Mouse (Mus musculus) liver, postnatal 0 days (tissue): Measurements from ENCODE around the gene Dbr1. TPM values are rescaled to one million over a fixed set of nuclear protein-coding genes. Genes with fewer than 3 reads are reported as not detected.

Experiments used
- ATAC-seq: fragments of 200-750 bp; cut with Nextera tagmentation; 2 replicates; pipeline ENCODE4 v1.8.0; 2017; ENCODE audit warnings: mild to moderate bottlenecking, moderate library complexity
- DNase-seq: peaks from one replicate; pipeline ENCODE4 v3.0.0-alpha.2; 2016
- H3K27ac ChIP-seq: fragments of 300-500 bp; sonication (generic); 2 replicates; pipeline ENCODE4 v1.5.1; 2014; ENCODE audit warnings: antibody characterized with exemption, moderate library complexity, mild to moderate bottlenecking, low read depth
- H3K27me3 ChIP-seq: fragments of 300-500 bp; sonication (generic); 2 replicates; pipeline ENCODE4 v1.6.1; 2014; ENCODE audit warnings: low read length, control low read depth, mixed read lengths; ENCODE audit not compliant: insufficient read depth
- H3K36me3 ChIP-seq: fragments of 300-500 bp; sonication (generic); replicated peaks from 2 replicates; pipeline ENCODE4 v1.6.1; 2014; ENCODE audit warnings: mild to moderate bottlenecking, control low read depth, low read length, moderate library complexity, mixed read lengths; ENCODE audit not compliant: insufficient read depth
- H3K4me1 ChIP-seq: fragments of 300-500 bp; sonication (generic); 2 replicates; pipeline ENCODE4 v1.6.1; 2014; ENCODE audit warnings: antibody characterized with exemption, mild to moderate bottlenecking, control low read depth; ENCODE audit not compliant: insufficient read depth
- H3K4me2 ChIP-seq: fragments of 300-500 bp; sonication (generic); 2 replicates; pipeline ENCODE4 v1.6.1; 2014; ENCODE audit warnings: low read depth, mild to moderate bottlenecking, low read length, moderate library complexity, mixed read lengths
- H3K4me3 ChIP-seq: fragments of 300-500 bp; sonication (generic); 2 replicates; pipeline ENCODE4 v1.5.1; 2014; ENCODE audit warnings: low read depth, low read length
- H3K9ac ChIP-seq: fragments of 300-500 bp; sonication (generic); replicated peaks from 2 replicates; pipeline ENCODE4 v1.6.1; 2014; ENCODE audit warnings: mild to moderate bottlenecking, moderate library complexity
- H3K9me3 ChIP-seq: fragments of 300-500 bp; sonication (generic); 2 replicates; pipeline ENCODE4 v1.6.1; 2016; ENCODE audit warnings: mild to moderate bottlenecking, control low read depth, low read length, mixed read lengths
- CTCF ChIP-seq: sonication (generic); IDR thresholded peaks from 2 replicates; pipeline ENCODE4 v1.5.1; 2016; ENCODE audit warnings: antibody characterized with exemption, low read depth
- EP300 ChIP-seq: IDR thresholded peaks from 2 replicates; pipeline ENCODE4 v1.6.1; 2016; ENCODE audit warnings: antibody characterized with exemption, low read depth, mild to moderate bottlenecking
- WGBS: fragments of 180-500 bp; shearing (Covaris S2); extraction: QIAGEN DNeasy Blood & Tissue Kit; methylation state at CpG from one replicate; pipeline ENCODE4 v1.1.7; 2014; ENCODE audit not compliant: insufficient replicate concordance; 5-methylcytosine and 5-hydroxymethylcytosine counted together
- polyA plus RNA-seq: library from polyadenylated mRNA; unstranded; fragments of >200 nt; fragmentation: Nextera tagmentation; extraction: Ambion mirVana; gene quantifications from 2 replicates; pipeline ENCODE4 v1.2.1, GENCODE M21; 2015

Dbr1 gene
- polyA plus RNA-seq, 1 experiment from 2014 or later, result 9.3 TPM

DNA sequence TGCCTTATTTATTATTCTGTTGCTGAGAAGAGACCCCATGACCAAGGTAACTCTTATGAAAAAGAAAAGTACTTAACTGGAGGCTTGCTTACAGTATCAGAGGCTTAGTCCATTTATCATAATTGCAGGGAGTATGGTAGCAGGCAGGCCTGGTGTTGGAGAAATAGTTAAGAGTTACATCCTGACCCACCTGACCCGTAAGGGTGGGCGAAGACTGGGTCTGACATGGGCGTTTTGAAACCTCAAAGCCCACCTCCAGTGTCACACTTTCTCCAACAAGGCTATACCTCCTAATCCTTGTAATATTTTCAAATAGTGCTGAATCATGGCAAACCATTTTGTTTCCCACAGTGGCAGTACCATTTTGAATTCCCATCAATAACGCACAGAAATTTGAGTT lies 53.0 kb downstream of the Dbr1 start:
- no peak for TF ChIP-seq EP300
- no peak for TF ChIP-seq CTCF
- no peak for ATAC-seq
- peaks cover 4% of the 10 kb centered on the region; the same call in 1 of the 2 replicates for H3K4me1 ChIP-seq
- no peaks in the 10 kb centered on the region for H3K36me3 ChIP-seq
- H3K9ac ChIP-seq, result no peak overlapping the region
- peaks cover 12% of the 10 kb centered on the region for H3K27me3 ChIP-seq
- H3K4me2 ChIP-seq, result no peak overlapping the region
- H3K4me3 ChIP-seq, result no peak overlapping the region
- 68% methylated on average over 4 of the region's 4 CpGs for WGBS
- no peaks in the 10 kb centered on the region for H3K9me3 ChIP-seq
- DNase-seq, result no peak
- no peak overlapping the region for H3K27ac ChIP-seq

DNA sequence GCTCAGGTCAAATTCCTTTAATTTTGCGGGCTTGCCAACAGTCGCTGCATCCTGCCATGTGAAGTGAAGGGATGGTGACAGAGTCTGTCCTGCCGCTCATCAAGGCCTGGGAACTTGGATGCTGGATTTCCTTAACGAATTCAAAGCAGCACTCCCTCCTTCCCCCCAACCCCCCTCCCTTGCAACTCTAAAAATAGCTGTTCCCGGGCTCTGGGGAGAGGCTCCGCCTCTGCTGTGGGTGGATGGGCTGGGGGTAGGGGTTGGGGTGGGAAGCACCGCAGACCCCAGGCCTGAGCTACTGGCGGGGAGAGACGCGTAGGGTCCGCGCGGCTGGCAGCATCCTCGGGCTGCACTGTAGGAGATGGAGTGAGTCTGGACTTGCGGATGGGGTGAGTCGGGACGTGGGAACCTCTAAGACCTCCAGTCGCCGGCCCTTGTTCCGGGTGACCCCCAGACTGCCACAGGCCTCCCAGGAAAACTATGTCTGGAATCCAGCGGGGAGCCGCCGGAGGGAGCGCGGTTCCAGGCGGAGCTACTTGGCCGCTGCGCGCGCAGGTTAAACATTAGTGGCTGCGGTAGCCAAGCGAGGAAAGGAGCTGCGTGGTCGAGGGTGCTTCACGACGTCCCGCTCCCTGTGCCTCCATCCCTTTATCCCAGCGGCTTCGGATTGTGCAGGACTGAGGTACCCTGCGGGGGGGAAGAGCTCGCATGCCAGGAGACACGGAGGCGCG lies 53.8 kb downstream of the Dbr1 start, which contains the start of gene Dzip1l:
TSS of gene Dzip1l (plus strand) at position 216 of the 731 bp plus-strand sequence.
- H3K9me3 ChIP-seq, result no peaks in the 10 kb centered on the region
- H3K4me2 ChIP-seq, result peak within 1 kb of the TSS; percentile 58
- H3K4me1 ChIP-seq, result peaks cover 4% of the 10 kb centered on the region; the same call in 1 of the 2 replicates
- WGBS, result 4% methylated on average over 44 of the region's 44 CpGs
- peak within 1 kb of the TSS; percentile 32 for H3K4me3 ChIP-seq
- H3K36me3 ChIP-seq, result no peaks in the 10 kb centered on the region
- H3K27me3 ChIP-seq, result peaks cover 12% of the 10 kb centered on the region
- DNase-seq (peak; percentile 40), ATAC-seq (no peak)
- 0 out of 2 replicates have a peak within 1 kb of the TSS, but pooled peaks have one; percentile 39 for H3K27ac ChIP-seq
- peak within 1 kb of the TSS; percentile 16; the same call in 1 of the 2 replicates for H3K9ac ChIP-seq
- TF ChIP-seq EP300 (no peak), CTCF (no peak)

DNA sequence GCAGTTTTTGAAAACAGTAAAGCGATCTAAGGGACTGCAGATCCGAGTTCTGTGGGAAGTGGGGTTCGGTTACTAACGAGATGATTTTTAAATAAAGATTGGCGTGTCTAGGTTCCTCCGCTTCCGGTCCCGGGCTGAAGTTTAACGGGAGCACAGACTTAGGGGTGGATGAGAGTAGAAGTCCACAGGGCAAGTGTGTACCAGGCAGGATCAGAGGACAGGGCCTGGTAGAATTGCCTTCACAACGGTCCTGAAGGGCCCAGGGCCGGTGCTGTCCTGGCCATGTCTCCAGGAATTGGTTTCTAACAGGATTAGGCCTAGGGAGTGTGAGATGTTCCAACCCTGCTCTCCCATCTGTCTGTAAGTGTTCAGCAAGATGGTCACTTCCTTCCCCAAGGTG lies 54.5 kb downstream of the Dbr1 start:
- WGBS, result 10% methylated on average over 11 of the region's 11 CpGs
- H3K4me3 ChIP-seq, result peak overlapping the region; percentile 32
- H3K27ac ChIP-seq, result no peak overlapping the region
- no peak for TF ChIP-seq EP300
- no peak for TF ChIP-seq CTCF
- ATAC-seq (no peak), DNase-seq (no peak)
- peaks cover 12% of the 10 kb centered on the region for H3K27me3 ChIP-seq
- no peaks in the 10 kb centered on the region for H3K36me3 ChIP-seq
- peaks cover 4% of the 10 kb centered on the region; the same call in 1 of the 2 replicates for H3K4me1 ChIP-seq
- H3K9me3 ChIP-seq, result no peaks in the 10 kb centered on the region
- 0 out of 2 replicates have a peak overlapping the region, but pooled peaks have one; percentile 16 for H3K9ac ChIP-seq
- H3K4me2 ChIP-seq, result peak overlapping the region; percentile 58

DNA sequence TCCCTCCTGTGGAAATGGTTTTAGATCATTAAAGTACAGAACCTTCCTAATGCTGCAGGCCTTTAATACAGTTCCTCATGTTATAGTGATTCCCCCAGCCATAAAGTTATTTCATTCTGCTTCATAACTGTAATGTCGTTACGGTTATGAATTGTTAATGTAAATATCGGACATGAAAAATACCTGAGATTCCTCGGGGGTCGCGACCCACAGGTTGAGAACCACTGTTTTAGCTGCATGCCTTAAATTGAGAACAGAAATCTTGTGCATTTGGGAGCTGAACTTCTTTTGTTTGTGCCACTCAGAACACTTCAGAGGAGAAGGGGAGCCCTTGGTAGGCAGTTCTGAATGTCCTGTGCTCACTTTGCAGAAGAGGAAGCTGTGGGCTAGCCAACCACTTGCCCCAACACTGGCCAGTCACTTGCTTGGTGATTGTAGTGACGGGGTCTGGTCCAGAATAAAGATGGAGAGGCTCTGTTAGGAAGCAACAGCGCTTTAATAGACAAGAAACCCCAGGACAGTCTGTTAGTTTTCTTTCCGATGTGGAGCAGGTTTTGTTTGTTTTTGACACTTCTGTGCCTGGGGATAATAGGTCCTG lies 55.0 kb downstream of the Dbr1 start:
- no peak for ATAC-seq
- Histone ChIP-seq H3K4me2 (peak overlapping the region; percentile 58; the same call in 1 of the 2 replicates), H3K4me3 (no peak overlapping the region), H3K4me1 (peaks cover 4% of the 10 kb centered on the region; the same call in 1 of the 2 replicates), H3K9me3 (no peaks in the 10 kb centered on the region), H3K27ac (no peak overlapping the region), H3K9ac (no peak overlapping the region), H3K36me3 (no peaks in the 10 kb centered on the region), H3K27me3 (peaks cover 12% of the 10 kb centered on the region)
- TF ChIP-seq EP300, result no peak
- no peak for TF ChIP-seq CTCF
- 61% methylated on average over 9 of the region's 9 CpGs for WGBS
- DNase-seq, result no peak

DNA sequence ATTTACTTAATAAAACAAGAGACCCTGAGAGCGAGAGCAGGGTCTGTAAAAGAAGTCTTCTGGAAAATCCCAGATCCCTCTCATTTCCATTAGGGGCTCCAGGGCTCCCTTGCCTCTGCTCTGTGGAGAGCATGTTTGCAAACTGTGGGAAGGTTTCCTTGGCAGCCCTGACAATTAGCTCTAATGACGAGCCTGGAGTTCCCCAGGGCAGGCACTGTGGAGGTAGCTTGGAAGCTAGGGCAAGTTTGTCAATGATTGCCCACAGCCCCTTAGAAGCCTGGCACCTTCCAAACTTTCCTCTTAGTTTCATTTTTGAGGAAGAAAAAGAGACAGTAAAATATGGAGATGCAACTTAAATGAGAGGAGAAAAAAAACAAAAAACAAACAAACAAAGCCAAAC lies 56.2 kb downstream of the Dbr1 start:
- TF ChIP-seq EP300 (no peak), CTCF (no peak)
- peaks cover 12% of the 10 kb centered on the region for H3K27me3 ChIP-seq
- no peak overlapping the region for H3K27ac ChIP-seq
- 50% methylated on average over 2 of the region's 2 CpGs for WGBS
- DNase-seq, result no peak
- no peak for ATAC-seq
- H3K9ac ChIP-seq, result no peak overlapping the region
- no peak overlapping the region for H3K4me2 ChIP-seq
- H3K36me3 ChIP-seq, result no peaks in the 10 kb centered on the region
- peaks cover 4% of the 10 kb centered on the region; the same call in 1 of the 2 replicates for H3K4me1 ChIP-seq
- no peaks in the 10 kb centered on the region for H3K9me3 ChIP-seq
- H3K4me3 ChIP-seq, result no peak overlapping the region

DNA sequence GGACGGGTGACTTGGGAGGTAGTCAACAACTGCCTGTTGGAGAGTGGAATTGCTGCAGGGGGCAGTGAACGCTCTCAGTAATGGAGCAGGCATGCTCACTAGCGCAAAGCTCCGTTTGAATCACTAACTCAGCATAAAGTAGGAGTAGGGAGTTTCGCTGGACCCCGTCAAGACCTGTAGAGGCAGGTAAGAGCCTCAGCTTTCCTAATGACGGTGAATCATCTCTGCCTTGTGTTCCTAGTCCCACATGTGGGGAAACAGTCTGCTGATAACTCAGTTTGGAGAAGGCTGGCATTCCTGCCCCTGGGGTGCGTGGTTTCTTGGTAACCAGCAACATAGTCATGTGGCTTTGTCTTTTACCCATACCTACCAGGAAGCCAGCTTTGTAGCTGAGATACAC lies 56.7 kb downstream of the Dbr1 start:
- H3K9ac ChIP-seq, result no peak overlapping the region
- H3K4me2 ChIP-seq, result no peak overlapping the region
- no peak for DNase-seq
- H3K27me3 ChIP-seq, result peaks cover 12% of the 10 kb centered on the region
- ATAC-seq, result no peak
- H3K9me3 ChIP-seq, result no peaks in the 10 kb centered on the region
- no peaks in the 10 kb centered on the region for H3K36me3 ChIP-seq
- H3K4me3 ChIP-seq, result no peak overlapping the region
- TF ChIP-seq EP300, result no peak
- TF ChIP-seq CTCF, result no peak
- WGBS, result 61% methylated on average over 8 of the region's 8 CpGs
- no peak overlapping the region for H3K27ac ChIP-seq
- H3K4me1 ChIP-seq, result peaks cover 4% of the 10 kb centered on the region; the same call in 1 of the 2 replicates

Other genes with a start within 250 kb of the Dbr1 start
- gene Esyt3, start 217.2 kb upstream of the Dbr1 start, polyA plus RNA-seq, result 0.06 and 0.13 TPM in 2 replicates
- 1.0 and 1.5 TPM in 2 replicates for gene Mras, start 138.4 kb upstream of the Dbr1 start, polyA plus RNA-seq
- not detected in 2 replicates for gene Nme9, start 124.3 kb upstream of the Dbr1 start, polyA plus RNA-seq
- 6.6 and 7.9 TPM in 2 replicates for gene Armc8, start 6.9 kb upstream of the Dbr1 start, polyA plus RNA-seq
- gene A4gnt, start 36.7 kb downstream of the Dbr1 start, polyA plus RNA-seq, result not detected in 2 replicates
- 0.50 and 0.73 TPM in 2 replicates for gene Dzip1l, start 53.7 kb downstream of the Dbr1 start, polyA plus RNA-seq
- gene Cldn18, start 141.5 kb downstream of the Dbr1 start, polyA plus RNA-seq, result 0.12 TPM in 1 of 2 replicates, not detected in the other